Mouse (Mus musculus): Measurements from ENCODE around the gene Kcnj4. TPM values are rescaled to one million over a fixed set of nuclear protein-coding genes. Genes with fewer than 3 reads are reported as not detected.
A peak's percentile ranks its signal among the peaks of the same experiment; 100 is the strongest.

The Kcnj4 gene
- polyA plus RNA-seq, 1 experiment from 2014 or later: 0.18 TPM

DNA sequence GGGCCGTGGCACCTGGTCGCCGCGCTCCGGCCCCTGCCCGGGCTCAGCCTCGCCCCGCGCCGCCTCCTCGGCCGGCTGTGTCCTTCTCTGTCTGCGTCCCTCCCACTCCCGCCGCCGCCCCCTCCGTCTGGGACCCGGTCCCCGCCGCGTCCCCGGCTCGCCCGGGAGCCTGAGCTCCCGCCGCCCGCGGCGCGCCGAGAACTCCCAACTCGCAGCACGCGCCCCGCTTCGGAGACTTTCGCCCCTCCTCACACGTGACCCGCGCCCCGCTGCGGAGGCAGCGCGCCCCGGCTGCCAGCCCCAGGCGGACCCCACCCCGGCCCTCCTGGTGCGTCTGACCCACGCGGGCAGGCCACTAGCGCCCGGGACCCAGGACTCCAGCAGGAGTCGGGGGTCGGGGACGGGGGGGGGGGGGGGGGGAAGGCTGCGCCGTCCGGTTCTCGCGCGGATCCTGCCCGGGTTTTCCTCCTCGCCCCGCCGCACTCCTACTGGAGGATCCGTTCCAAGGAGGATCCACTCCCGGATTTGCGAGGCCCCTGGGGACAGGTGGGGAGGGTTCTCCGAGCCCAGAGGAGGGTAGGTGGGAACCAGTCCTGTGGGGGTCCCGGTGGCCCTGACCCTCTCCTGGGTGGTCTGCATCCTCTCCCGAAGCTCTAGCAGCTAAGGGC lies 709 bp upstream of the Kcnj4 start:
- Histone ChIP-seq H3K4me1 (ENCODE audit: control insufficient read depth, insufficient read depth, low read length) (peaks cover 6% of the 10 kb centered on the region), H3K9me3 (replicated peaks; ENCODE audit: control insufficient read depth, low read length) (no peaks in the 10 kb centered on the region), H3K9ac (ENCODE audit: low read length) (peak overlapping the region; percentile 58), H3K27ac (ENCODE audit: low read depth, low read length) (no peak overlapping the region), H3K27me3 (replicated peaks; ENCODE audit: control insufficient read depth, insufficient read depth, low read length) (peaks cover 54% of the 10 kb centered on the region), H3K36me3 (ENCODE audit: control insufficient read depth, insufficient read depth, low read length) (no peaks in the 10 kb centered on the region), H3K4me2 (ENCODE audit: low read length) (peak overlapping the region; percentile 99), H3K4me3 (ENCODE audit: low read depth, low read length) (peak overlapping the region; percentile 52)
- under 1% methylated on average over 41 of the region's 71 CpGs for WGBS
- peak; percentile 71 for ATAC-seq
- peak; percentile 79 for DNase-seq (ENCODE audit: low spot score)

DNA sequence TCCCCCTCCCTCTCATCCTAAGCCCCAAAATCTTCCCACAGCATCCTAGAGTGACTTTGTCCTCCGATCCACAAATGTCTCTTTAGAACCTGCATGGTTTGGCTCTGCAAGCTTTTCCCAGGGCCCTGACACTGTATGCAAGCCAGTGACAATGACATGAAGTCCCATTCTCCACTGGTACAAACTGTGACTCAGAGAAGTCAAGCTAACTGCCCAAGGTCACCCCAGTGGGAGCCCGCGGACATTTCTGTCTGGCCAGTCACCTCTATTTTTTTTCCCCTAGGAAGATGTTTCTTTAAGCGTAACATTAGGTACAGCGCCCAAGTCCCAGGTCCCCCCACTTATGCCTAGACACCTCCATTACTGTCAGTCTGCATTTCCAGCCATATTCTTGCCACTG lies 1.6 kb downstream of the Kcnj4 start:
- ATAC-seq: no peak

DNA sequence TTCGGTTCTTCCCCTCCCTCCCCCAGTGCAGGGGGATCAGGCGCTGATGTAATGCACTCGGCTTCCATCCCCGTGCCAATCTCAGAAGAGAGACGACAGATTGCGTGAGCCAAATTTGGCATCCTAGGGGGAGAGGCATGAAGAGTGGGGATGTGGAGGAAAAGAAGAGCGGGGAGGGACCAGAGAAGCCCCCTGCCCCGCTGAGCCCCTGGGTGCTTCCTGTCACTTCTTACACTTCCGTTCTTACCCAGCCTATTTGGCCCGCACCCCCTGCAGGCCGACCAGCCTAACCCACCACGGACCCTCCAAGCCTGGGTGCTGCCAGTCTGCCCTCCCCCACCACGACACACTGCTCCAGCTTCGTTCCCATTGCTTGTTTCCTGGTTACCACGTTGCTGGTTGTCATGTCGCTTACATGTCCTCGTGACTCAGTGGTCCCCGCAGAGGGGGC lies 2.1 kb downstream of the Kcnj4 start:
- Histone ChIP-seq H3K27ac (ENCODE audit: low read depth, low read length) (no peak overlapping the region), H3K4me1 (ENCODE audit: control insufficient read depth, insufficient read depth, low read length) (peaks cover 6% of the 10 kb centered on the region), H3K9ac (ENCODE audit: low read length) (no peak overlapping the region), H3K27me3 (replicated peaks; ENCODE audit: control insufficient read depth, insufficient read depth, low read length) (peaks cover 44% of the 10 kb centered on the region), H3K4me3 (ENCODE audit: low read depth, low read length) (no peak overlapping the region), H3K4me2 (ENCODE audit: low read length) (no peak overlapping the region), H3K9me3 (replicated peaks; ENCODE audit: control insufficient read depth, low read length) (no peaks in the 10 kb centered on the region), H3K36me3 (ENCODE audit: control insufficient read depth, insufficient read depth, low read length) (no peaks in the 10 kb centered on the region)
- WGBS: 17% methylated on average over 18 of the region's 18 CpGs
- DNase-seq (ENCODE audit: low spot score) (peak; percentile 57), ATAC-seq (no peak)

More for the DNA sequence above, 1.6 kb downstream of the Kcnj4 start:
- Histone ChIP-seq H3K4me1 (ENCODE audit: control insufficient read depth, insufficient read depth, low read length) (peaks cover 6% of the 10 kb centered on the region), H3K4me3 (ENCODE audit: low read depth, low read length) (no peak overlapping the region), H3K27me3 (replicated peaks; ENCODE audit: control insufficient read depth, insufficient read depth, low read length) (peaks cover 44% of the 10 kb centered on the region), H3K9ac (ENCODE audit: low read length) (no peak overlapping the region), H3K27ac (ENCODE audit: low read depth, low read length) (no peak overlapping the region), H3K36me3 (ENCODE audit: control insufficient read depth, insufficient read depth, low read length) (no peaks in the 10 kb centered on the region), H3K9me3 (replicated peaks; ENCODE audit: control insufficient read depth, low read length) (no peaks in the 10 kb centered on the region), H3K4me2 (ENCODE audit: low read length) (no peak overlapping the region)
- 73% methylated on average over 5 of the region's 5 CpGs for WGBS
- no peak for DNase-seq (ENCODE audit: low spot score)

DNA sequence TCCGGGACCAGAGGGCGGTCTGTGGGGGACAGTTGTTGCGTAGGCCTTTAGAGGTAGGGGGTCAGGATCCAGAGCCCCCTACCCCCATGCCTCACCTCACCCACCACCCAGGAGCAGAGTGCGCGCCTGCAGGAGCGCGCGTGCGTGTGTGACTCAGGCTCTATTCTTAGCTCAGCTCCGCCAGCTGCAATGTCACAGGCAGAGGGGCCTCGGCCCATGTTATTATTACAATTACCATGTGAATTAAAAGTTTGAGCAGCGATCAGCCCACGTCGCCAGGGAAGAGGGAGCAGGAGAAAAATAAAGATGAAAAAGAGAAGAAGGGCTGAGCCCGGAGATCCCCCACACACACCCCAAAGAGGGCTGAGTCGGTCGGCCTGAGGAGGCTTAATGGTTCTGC lies 4.9 kb downstream of the Kcnj4 start:
- H3K27me3 ChIP-seq (replicated peaks; ENCODE audit: control insufficient read depth, insufficient read depth, low read length): peaks cover 22% of the 10 kb centered on the region
- H3K9ac ChIP-seq (ENCODE audit: low read length): no peak overlapping the region
- DNase-seq (ENCODE audit: low spot score): no peak
- H3K4me2 ChIP-seq (ENCODE audit: low read length): no peak overlapping the region
- no peak overlapping the region for H3K4me3 ChIP-seq (ENCODE audit: low read depth, low read length)
- ATAC-seq: no peak
- 60% methylated on average over 17 of the region's 17 CpGs for WGBS
- H3K4me1 ChIP-seq (ENCODE audit: control insufficient read depth, insufficient read depth, low read length): no peaks in the 10 kb centered on the region
- H3K36me3 ChIP-seq (ENCODE audit: control insufficient read depth, insufficient read depth, low read length): no peaks in the 10 kb centered on the region
- H3K9me3 ChIP-seq (replicated peaks; ENCODE audit: control insufficient read depth, low read length): no peaks in the 10 kb centered on the region
- H3K27ac ChIP-seq (ENCODE audit: low read depth, low read length): no peak overlapping the region

DNA sequence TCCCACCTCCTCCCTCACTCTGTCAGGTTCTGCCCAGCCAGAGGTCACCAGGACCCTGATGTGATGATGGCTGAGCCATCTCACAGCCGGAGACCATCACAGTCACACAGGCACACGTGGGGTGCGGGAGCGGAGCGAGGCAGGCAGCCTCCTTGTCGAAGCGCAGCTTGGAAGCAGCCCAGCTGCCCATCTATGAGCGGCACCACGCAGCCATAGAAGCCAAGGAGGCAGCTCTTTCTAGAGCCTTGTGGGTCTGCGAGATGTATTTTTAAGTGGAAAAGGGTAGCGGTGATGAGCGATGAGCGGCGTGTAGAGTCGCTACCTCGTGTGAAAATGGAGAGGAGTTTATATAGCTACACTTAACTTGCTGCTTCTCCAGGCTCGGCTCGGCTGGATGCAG lies 11.5 kb downstream of the Kcnj4 start:
- Histone ChIP-seq H3K4me3 (ENCODE audit: low read depth, low read length) (no peak overlapping the region), H3K9me3 (replicated peaks; ENCODE audit: control insufficient read depth, low read length) (no peaks in the 10 kb centered on the region), H3K4me1 (ENCODE audit: control insufficient read depth, insufficient read depth, low read length) (no peaks in the 10 kb centered on the region), H3K36me3 (ENCODE audit: control insufficient read depth, insufficient read depth, low read length) (no peaks in the 10 kb centered on the region), H3K9ac (ENCODE audit: low read length) (no peak overlapping the region), H3K27me3 (replicated peaks; ENCODE audit: control insufficient read depth, insufficient read depth, low read length) (0 out of 2 replicates have a peak, but pooled peaks cover 4% of the 10 kb centered on the region), H3K27ac (ENCODE audit: low read depth, low read length) (no peak overlapping the region), H3K4me2 (ENCODE audit: low read length) (no peak overlapping the region)
- DNase-seq (ENCODE audit: low spot score): no peak
- no peak for ATAC-seq
- WGBS: 56% methylated on average over 18 of the region's 18 CpGs

GRCm38 (mm10) chr15:79489463-79489862 lies 15.6 kb downstream of the Kcnj4 start:
- 79% methylated on average over 11 of the region's 11 CpGs for WGBS
- H3K9ac ChIP-seq (ENCODE audit: low read length): no peak overlapping the region
- no peaks in the 10 kb centered on the region for H3K4me1 ChIP-seq (ENCODE audit: control insufficient read depth, insufficient read depth, low read length)
- no peak overlapping the region for H3K4me2 ChIP-seq (ENCODE audit: low read length)
- H3K36me3 ChIP-seq (ENCODE audit: control insufficient read depth, insufficient read depth, low read length): no peaks in the 10 kb centered on the region
- H3K27me3 ChIP-seq (replicated peaks; ENCODE audit: control insufficient read depth, insufficient read depth, low read length): no peaks in the 10 kb centered on the region
- ATAC-seq (no peak), DNase-seq (ENCODE audit: low spot score) (no peak)
- no peaks in the 10 kb centered on the region for H3K9me3 ChIP-seq (replicated peaks; ENCODE audit: control insufficient read depth, low read length)
- no peak overlapping the region for H3K27ac ChIP-seq (ENCODE audit: low read depth, low read length)
- no peak overlapping the region for H3K4me3 ChIP-seq (ENCODE audit: low read depth, low read length)

DNA sequence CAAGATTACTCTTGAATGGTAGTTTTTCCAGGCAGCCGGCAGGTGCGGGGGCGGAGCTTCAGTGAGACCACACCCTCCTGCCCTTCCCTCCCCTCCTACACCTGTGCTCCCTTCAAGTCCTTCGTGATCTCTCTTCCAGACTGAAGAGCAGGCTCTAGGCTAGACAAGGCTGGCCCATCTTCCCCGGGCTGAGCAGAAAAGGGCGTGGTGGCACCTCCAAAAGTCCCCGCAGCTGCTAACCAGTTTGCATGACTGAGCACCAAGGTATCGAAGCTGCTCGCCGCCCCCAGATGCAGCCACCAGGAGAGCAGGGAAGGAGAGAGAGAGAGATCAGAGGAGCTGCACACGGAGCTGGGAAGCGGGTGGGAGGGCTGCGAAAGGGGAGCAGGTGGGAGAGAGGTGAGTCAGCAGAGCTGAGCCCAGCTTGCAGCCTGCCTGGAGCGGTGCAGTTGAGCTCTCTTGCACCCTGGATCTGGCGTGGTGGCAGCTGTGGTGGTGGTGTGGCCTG lies 23.8 kb downstream of the Kcnj4 start:
- Histone ChIP-seq H3K9me3 (replicated peaks; ENCODE audit: control insufficient read depth, low read length) (no peaks in the 10 kb centered on the region), H3K36me3 (ENCODE audit: control insufficient read depth, insufficient read depth, low read length) (no peaks in the 10 kb centered on the region), H3K27ac (ENCODE audit: low read depth, low read length) (no peak overlapping the region), H3K4me3 (ENCODE audit: low read depth, low read length) (no peak overlapping the region), H3K9ac (ENCODE audit: low read length) (no peak overlapping the region), H3K27me3 (replicated peaks; ENCODE audit: control insufficient read depth, insufficient read depth, low read length) (no peaks in the 10 kb centered on the region), H3K4me2 (ENCODE audit: low read length) (no peak overlapping the region), H3K4me1 (ENCODE audit: control insufficient read depth, insufficient read depth, low read length) (no peaks in the 10 kb centered on the region)
- ATAC-seq (no peak), DNase-seq (ENCODE audit: low spot score) (no peak)
- 10% methylated on average over 15 of the region's 15 CpGs for WGBS

GRCm38 (mm10) chr15:79477227-79477626 lies 27.8 kb downstream of the Kcnj4 start:
- DNase-seq (ENCODE audit: low spot score) (no peak), ATAC-seq (no peak)
- no peaks in the 10 kb centered on the region for H3K4me1 ChIP-seq (ENCODE audit: control insufficient read depth, insufficient read depth, low read length)
- H3K4me3 ChIP-seq (ENCODE audit: low read depth, low read length): no peak overlapping the region
- H3K27ac ChIP-seq (ENCODE audit: low read depth, low read length): no peak overlapping the region
- no peaks in the 10 kb centered on the region for H3K9me3 ChIP-seq (replicated peaks; ENCODE audit: control insufficient read depth, low read length)
- H3K4me2 ChIP-seq (ENCODE audit: low read length): no peak overlapping the region
- no peak overlapping the region for H3K9ac ChIP-seq (ENCODE audit: low read length)
- no peaks in the 10 kb centered on the region for H3K27me3 ChIP-seq (replicated peaks; ENCODE audit: control insufficient read depth, insufficient read depth, low read length)
- no peaks in the 10 kb centered on the region for H3K36me3 ChIP-seq (ENCODE audit: control insufficient read depth, insufficient read depth, low read length)
- 58% methylated on average over 6 of the region's 6 CpGs for WGBS

DNA sequence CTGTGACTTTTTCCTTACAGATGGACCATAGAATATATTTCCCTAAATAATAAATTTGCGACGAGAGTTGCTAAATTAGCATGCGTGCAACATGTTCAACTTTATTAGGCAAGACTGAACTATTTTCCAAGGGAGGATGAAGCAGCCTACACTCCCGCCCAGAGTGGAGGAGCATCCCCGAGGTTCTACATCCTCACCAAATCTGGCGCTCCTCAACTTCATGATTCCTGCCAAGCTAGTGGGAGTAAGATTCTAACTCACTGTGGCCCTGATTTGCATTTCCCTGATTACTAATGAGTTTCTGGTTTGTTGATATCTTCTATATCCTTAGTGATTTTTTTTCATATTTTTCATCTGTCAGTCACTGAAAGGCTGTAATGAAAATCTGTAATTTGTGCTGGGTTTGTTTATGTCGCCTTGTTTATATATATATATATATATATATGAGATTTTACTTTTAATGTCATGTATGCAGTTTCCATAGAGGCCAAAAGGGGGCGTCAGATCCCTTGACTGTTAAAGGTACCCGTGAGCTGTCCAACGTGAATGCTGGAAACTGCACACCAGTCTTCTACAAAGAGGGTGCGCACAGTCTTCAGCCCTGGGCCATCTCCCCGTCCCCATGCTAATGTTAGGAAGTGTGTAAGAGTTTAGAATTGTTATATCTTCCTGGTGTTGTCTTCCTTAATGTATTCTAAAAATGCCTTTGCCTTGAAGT lies 31.2 kb downstream of the Kcnj4 start:
- Histone ChIP-seq H3K9ac (ENCODE audit: low read length) (no peak overlapping the region), H3K4me1 (ENCODE audit: control insufficient read depth, insufficient read depth, low read length) (peaks cover 5% of the 10 kb centered on the region; the same call in 1 of the 2 replicates), H3K9me3 (replicated peaks; ENCODE audit: control insufficient read depth, low read length) (no peaks in the 10 kb centered on the region), H3K4me2 (ENCODE audit: low read length) (no peak overlapping the region), H3K27ac (ENCODE audit: low read depth, low read length) (no peak overlapping the region), H3K4me3 (ENCODE audit: low read depth, low read length) (no peak overlapping the region), H3K27me3 (replicated peaks; ENCODE audit: control insufficient read depth, insufficient read depth, low read length) (no peaks in the 10 kb centered on the region), H3K36me3 (ENCODE audit: control insufficient read depth, insufficient read depth, low read length) (no peaks in the 10 kb centered on the region)
- ATAC-seq (no peak), DNase-seq (ENCODE audit: low spot score) (no peak)
- WGBS: 56% methylated on average over 12 of the region's 12 CpGs

Measured in forebrain, embryonic 14.5 days (tissue).